Mouse (Mus musculus) lung, adult 2 months (tissue): ENCODE measurements around the gene Vps33b. TPM values are rescaled to one million over a fixed set of nuclear protein-coding genes. Genes with fewer than 3 reads are reported as not detected.

Experiments used
- DNase-seq: peaks from one replicate; pipeline ENCODE4 v3.0.0; 2022
- H3K4me1 ChIP-seq: fragments of 200-500 bp; 2 replicates; pipeline ENCODE4 v1.6.1; 2011; ENCODE audit warnings: low read length; ENCODE audit not compliant: control insufficient read depth, insufficient read depth
- H3K4me3 ChIP-seq: fragments of 200-500 bp; replicated peaks from 2 replicates; pipeline ENCODE3; 2011; ENCODE audit warnings: low read depth, mild to moderate bottlenecking, control low read depth, low read length; ENCODE audit errors: extremely low read depth
- CTCF ChIP-seq: fragments of 200-500 bp; IDR thresholded peaks from 2 replicates; pipeline ENCODE4 v1.5.1; 2011; ENCODE audit warnings: mild to moderate bottlenecking, low read length, control low read depth; ENCODE audit not compliant: insufficient read depth
- POLR2A ChIP-seq: fragments of 200-500 bp; IDR thresholded peaks from 2 replicates; pipeline ENCODE4 v1.6.1; 2011; ENCODE audit warnings: low read depth, mild to moderate bottlenecking, control low read depth, low read length, borderline replicate concordance; ENCODE audit errors: extremely low read depth
- WGBS: fragments of 180-500 bp; shearing (Covaris S2); methylation state at CpG from one replicate; pipeline ENCODE4 v1.1.7; 2018; 5-methylcytosine and 5-hydroxymethylcytosine counted together
- polyA plus RNA-seq: library from polyadenylated mRNA; depleted of rRNA; stranded (reverse); fragments of >200 nt; gene quantifications from 2 replicates; pipeline ENCODE4 v1.2.3, GENCODE M21; 2012

The Vps33b gene
- polyA plus RNA-seq, 1 experiment: 14.4 TPM

GRCm38 (mm10) chr7:80241661-80242060 is 27.8 kb upstream of the Vps33b start:
- Histone ChIP-seq H3K4me1 (no peaks in the 10 kb centered on the region), H3K4me3 (no peak overlapping the region)
- no peak for TF ChIP-seq CTCF
- no peak for TF ChIP-seq POLR2A
- WGBS: 47% methylated on average over 4 of the region's 4 CpGs
- DNase-seq: no peak

- no peak for DNase-seq
- no peak for TF ChIP-seq POLR2A
- no peak for TF ChIP-seq CTCF
- Histone ChIP-seq H3K4me1 (no peaks in the 10 kb centered on the region), H3K4me3 (no peak overlapping the region)
- WGBS: 87% methylated on average over 4 of the region's 4 CpGs
These were observed 24.6 kb upstream of the Vps33b start for GRCm38 (mm10) chr7:80244851-80245250.

- peak; percentile 35; the same call in 1 of the 2 replicates for TF ChIP-seq POLR2A
- no peak for TF ChIP-seq CTCF
- peak within 1 kb of the TSS; percentile 69 for H3K4me3 ChIP-seq
- peak; percentile 95 for DNase-seq
- under 1% methylated on average over 48 of the region's 48 CpGs for WGBS
- H3K4me1 ChIP-seq: no peaks in the 10 kb centered on the region
These were observed 23.2 kb upstream of the Vps33b start, which contains the start of gene Ttll13 for GRCm38 (mm10) chr7:80246148-80246721. Gene Ttll13 (plus strand): TSS chr7:80246376.

- WGBS: 26% methylated on average over 7 of the region's 7 CpGs
- no peaks in the 10 kb centered on the region for H3K4me1 ChIP-seq
- DNase-seq: no peak
- TF ChIP-seq POLR2A (no peak), CTCF (no peak)
- no peak overlapping the region for H3K4me3 ChIP-seq
These were observed 22.6 kb upstream of the Vps33b start for GRCm38 (mm10) chr7:80246859-80247258.

GRCm38 (mm10) chr7:80252437-80252836 is 17.0 kb upstream of the Vps33b start:
- Histone ChIP-seq H3K4me3 (no peak overlapping the region), H3K4me1 (no peaks in the 10 kb centered on the region)
- TF ChIP-seq CTCF (no peak), POLR2A (no peak)
- 78% methylated on average over 7 of the region's 7 CpGs for WGBS
- DNase-seq: no peak

GRCm38 (mm10) chr7:80252886-80253285 is 16.6 kb upstream of the Vps33b start:
- Histone ChIP-seq H3K4me1 (no peaks in the 10 kb centered on the region), H3K4me3 (no peak overlapping the region)
- no peak for TF ChIP-seq POLR2A
- DNase-seq: no peak
- 83% methylated on average over 11 of the region's 11 CpGs for WGBS

GRCm38 (mm10) chr7:80255981-80256380 is 13.5 kb upstream of the Vps33b start:
- no peak for DNase-seq
- WGBS: 77% methylated on average over 2 of the region's 2 CpGs
- TF ChIP-seq CTCF: no peak
- no peak for TF ChIP-seq POLR2A
- H3K4me1 ChIP-seq: no peaks in the 10 kb centered on the region
- H3K4me3 ChIP-seq: no peak overlapping the region

- Histone ChIP-seq H3K4me3 (no peak overlapping the region), H3K4me1 (peaks cover 5% of the 10 kb centered on the region; the same call in 1 of the 2 replicates)
- no peak for TF ChIP-seq POLR2A
- DNase-seq: no peak
- 71% methylated on average over 2 of the region's 2 CpGs for WGBS
These were observed 11.7 kb upstream of the Vps33b start for GRCm38 (mm10) chr7:80257706-80258105.

GRCm38 (mm10) chr7:80260625-80261371 is 8.7 kb upstream of the Vps33b start, which contains the start of gene Ngrn:
Gene Ngrn (plus strand): TSS chr7:80261215.
- TF ChIP-seq POLR2A (peak; percentile 94), CTCF (no peak)
- H3K4me3 ChIP-seq: peak within 1 kb of the TSS; percentile 91
- DNase-seq: peak; percentile 81
- 26% methylated on average over 40 of the region's 40 CpGs for WGBS
- peaks cover 5% of the 10 kb centered on the region; the same call in 1 of the 2 replicates for H3K4me1 ChIP-seq
